Mouse (Mus musculus) kidney, adult 18-20 months (tissue): Measurements from ENCODE around the gene Psmd1.

Experiments used
- DNase-seq: peaks from one replicate; pipeline ENCODE4 v3.0.0; 2021

Gene Psmd1

DNA sequence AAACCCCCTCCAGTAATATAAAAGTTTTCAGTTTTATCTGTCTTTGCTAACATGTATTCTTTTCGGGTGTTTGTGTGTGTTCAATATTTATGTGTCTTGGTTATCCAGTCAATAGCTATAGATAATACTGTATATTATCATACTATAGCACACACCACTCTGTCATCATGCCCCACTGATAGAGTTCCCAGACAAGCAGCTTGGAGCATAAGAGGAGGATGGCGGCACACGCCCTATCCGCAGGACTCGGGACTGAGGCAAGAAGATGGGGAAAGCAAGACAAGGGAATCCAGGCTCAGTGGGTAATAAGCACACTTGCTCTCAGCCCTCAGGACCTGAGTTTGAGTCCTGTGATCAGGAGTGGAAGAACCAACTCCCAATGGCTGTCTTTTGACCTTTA lies 96.3 kb downstream of the Psmd1 start:
- no peak for DNase-seq

DNA sequence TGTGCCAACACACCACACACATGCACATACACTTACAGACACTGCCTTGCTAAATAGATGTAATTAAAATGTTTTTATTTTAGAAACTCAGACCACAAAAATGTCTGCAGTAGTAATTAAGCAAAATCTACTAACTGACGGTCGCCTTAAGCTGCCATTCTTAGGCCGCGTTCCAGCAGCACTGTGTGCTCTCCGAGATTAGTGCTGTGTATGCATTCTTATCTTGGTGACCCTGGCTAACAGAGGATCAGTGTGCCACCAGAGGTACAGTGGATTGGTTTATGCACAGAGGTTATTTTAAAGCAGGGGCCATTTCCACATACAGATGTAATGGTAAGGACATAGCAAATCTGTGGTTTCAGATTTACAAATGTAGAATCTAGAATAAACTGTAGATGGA lies 96.9 kb downstream of the Psmd1 start:
- no peak for DNase-seq

DNA sequence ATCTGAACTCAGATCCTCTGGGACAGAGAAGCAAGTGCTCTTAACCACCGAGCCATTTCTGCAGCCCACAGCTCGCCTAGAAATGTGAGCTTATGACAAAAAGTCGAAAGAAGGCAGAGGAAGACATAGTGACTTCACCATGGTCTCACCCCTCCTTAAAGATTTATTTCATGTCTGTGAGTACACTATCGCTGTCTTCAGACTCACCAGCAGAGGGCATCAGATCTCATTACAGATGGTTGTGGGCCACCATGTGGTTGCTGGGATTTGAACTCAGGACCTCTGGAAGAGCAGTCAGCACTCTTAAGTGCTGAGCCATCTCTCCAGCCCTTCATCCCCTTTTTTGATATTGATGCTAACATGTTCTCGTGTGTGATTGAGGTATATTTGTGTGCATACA lies 110.4 kb downstream of the Psmd1 start:
- DNase-seq: no peak

DNA sequence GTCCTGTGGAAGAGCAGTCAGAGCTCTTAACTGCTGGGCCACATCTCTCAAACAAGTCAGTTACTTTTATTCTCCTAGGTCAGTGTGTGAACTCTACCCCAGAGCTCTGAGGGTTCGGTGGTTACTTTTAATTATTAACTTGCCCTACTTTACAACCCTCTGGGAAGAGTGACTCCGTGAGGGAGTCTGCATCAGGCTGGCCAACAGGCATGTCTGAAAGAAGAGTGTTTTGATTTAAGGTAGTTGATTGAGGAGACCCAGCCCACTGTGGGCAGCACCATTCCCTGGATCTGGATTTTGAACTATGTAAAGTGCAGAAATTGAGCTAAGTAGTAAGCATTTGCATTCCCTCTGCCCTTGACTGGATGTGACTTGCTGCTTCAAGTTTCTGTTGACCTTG lies 111.9 kb downstream of the Psmd1 start:
- peak; percentile 64 for DNase-seq

DNA sequence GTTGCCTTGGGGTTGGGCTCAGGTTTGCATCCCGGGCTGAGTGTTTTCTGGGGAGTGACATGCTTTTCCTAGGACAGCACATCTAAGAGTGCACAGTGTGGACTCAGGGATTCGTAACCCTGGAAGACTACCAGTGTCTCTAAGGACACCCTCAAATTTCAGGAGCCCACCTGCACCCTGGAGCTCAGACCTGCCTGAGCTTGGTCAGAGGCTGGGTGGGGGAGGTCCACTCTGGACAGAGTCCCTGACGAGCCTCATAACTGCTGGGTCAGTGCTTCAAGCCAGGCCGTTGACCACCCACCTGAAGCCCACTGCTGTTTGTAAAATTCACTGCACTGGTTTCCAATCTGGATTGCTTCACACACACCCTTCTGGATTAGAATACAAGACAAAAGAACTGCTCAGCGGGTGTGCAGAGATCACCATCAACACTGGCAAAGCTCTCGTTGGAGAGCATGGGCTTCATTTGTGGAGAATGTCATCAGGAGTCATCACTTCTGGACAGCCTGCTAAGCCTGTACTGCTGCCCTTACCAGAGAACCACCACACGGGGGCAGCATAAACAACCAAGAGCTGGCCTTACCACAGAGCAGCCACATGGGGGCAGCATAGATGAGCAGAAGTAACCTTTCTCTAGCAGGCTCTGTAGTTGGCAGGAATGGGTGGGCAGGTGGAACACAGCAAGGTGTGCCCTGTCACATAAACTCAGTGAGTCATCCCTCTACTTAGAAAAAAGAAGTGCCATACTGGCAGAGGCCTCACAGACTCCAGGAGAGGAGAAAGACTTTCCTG lies 114.5 kb downstream of the Psmd1 start:
- peak; percentile 78 for DNase-seq

DNA sequence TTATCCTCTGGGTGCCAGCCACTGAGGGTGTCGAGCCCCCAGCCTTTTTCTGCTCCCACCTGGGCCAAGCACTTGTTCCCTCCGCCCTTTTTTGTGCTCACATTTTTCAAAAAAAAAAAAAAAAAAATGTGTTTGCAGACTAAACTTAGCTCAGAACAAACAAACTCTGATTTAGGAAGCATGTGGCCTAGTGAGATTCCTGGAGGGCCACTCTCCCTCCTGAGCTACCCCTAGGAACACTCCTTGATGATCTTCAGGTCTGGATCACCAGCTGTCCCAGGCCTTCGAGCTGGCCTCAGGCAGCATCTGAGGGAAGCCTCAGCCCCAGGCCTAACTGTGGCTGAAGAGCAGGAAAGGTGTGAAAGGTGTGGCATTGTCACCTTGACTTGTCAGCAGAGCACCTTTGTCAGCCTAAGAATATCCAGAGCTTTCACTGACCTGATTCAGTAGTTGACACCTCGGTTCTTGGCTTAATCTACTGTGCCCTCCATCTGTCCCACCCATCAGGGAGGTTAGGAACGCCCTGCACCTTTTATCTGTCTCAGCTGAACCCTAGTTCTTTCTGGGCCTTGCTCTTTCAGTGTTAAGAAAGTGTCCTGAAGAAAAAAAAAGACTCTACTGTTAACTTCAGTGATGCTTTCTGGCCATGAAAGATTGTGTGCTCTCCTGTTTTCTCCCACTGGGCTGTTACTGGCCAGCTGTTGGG lies 118.0 kb downstream of the Psmd1 start:
- DNase-seq: no peak

DNA sequence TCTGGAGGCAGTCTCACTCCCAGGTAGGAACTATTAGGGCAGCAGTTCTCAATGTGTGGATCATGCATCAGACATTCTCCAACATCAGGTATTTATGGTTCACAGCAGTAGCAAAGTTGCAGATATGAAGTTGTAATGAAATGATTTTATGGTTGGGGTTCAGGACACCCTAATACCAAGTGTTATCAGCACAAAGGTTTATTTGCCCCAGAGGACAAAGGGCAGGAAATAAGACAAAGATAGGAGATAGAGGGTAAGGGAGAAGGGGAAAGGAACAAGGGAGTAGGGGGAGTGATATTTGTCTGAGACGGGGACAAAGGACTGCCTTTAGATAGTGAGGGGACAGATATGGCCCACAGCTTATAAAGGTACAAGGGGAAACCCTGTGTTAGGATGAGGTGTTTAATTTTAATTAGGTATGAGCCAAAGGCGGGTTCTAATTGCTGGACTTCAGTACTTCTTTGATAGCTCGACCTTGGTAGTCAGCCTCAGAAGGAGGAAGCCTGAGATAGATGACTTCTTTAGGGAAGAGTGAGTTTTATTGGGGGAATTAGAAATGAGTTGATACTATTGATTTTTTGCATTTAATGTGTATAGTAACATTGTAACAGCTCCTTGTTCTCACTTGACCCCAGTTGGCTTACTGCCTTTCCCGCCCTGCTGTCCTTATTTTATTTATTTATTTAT lies 119.5 kb downstream of the Psmd1 start:
- no peak for DNase-seq

DNA sequence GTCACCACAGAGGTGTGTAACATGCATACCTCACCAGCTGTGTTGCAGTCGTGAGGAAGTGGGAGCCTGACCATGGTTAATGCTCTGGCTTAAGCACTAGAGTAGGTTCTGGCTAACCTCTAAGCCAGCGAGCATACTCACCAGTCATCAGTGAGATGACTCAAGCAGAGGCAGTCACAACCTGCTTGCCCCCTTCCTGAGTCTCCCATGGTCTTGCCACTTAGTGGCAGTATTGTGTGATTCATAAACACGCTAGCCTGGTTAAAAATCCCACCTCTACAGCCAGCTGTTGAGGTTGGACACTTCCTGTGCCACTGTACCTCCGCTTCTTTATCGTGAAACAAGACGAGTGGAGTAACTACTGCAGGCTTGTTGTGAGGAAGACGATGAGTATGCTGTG lies 122.6 kb downstream of the Psmd1 start:
- no peak for DNase-seq

DNA sequence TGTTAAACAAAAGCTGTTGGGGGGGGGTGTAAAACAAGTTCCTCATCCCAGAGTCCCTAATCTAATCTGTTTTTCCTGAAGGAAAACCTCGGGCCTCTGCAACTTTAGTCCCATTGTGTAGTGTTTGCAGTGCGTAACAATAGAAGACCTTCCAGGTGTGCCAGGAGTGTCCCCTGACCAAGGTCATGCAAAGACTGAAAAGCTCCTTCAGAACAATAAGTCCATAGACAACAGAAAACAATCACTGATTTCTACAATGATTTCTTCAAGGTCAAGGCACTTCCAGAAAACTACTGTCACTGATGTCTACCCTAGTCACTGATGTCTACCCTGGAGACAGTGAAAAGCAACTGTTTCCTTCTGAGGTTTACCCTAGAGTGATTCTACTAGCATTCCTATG lies 123.7 kb downstream of the Psmd1 start:
- DNase-seq: no peak

DNA sequence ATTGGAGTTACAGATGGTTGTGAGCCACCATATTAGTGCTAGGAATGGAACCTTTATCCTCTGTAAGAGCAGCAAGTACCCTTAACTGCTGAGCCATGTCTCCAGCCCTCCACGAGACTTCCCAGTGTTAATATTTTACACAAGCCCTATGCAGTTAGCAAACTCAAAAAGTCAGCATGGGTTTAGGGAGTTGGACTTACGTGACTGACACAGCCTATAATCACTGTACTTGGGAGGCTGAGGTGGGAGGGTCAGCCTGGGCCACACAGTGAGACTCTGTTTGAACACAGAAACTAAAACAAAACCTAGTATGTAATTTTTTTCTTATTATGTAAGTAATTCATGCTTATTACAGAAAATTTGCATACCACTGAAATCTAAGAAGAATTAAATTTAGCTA lies 124.1 kb downstream of the Psmd1 start:
- DNase-seq: no peak
